Mouse (Mus musculus): ENCODE measurements around the gene Mrpl23. TPM values are rescaled to one million over a fixed set of nuclear protein-coding genes. Genes with fewer than 3 reads are reported as not detected.
A peak's percentile ranks its signal among the peaks of the same experiment; 100 is the strongest.

The Mrpl23 gene
- total RNA-seq, 2 experiments from 2014 or later, result 3.1 to 5.9 TPM

DNA sequence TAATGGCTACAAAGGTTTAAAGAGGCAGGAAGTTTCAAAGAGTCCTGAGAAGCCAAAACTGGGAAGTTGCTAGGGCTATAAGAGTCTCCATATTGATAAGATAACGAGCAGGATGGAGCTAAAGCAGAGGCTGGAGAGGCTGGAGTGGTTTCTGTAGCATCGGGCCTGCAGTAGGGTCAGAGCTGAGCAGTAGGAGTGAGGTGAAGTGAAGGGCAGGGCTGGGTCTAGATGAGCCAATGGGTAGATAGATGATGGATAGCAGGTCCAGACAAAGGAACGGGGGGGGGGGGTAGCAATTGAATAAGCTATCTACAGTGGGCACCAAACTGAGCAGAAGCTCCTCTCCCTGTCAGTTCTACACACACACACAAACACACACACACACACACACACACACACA is 15.0 kb upstream of the Mrpl23 start:
- DNase-seq (ENCODE audit: low spot score in 2 of 2), result no peak

DNA sequence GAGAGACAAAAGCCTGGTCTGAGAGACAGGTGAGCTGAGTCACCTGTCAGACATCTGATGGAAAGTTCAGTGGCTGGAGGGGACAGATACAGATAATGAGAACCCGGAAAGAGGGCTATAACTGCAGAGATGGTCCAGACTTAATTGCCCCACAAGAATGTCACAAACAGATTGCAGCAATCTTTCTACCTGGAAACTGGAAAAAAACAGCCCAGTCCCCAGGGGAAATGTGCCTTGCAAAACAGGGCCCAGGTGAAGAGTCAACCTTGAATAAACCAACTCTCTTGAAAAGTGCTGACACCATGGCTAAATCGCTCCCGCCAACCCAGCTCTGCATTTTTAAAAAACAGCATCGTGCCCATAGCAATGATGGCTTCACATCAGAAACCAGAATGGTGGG is 12.2 kb upstream of the Mrpl23 start:
- DNase-seq (ENCODE audit: low spot score in 2 of 2), result no peak

DNA sequence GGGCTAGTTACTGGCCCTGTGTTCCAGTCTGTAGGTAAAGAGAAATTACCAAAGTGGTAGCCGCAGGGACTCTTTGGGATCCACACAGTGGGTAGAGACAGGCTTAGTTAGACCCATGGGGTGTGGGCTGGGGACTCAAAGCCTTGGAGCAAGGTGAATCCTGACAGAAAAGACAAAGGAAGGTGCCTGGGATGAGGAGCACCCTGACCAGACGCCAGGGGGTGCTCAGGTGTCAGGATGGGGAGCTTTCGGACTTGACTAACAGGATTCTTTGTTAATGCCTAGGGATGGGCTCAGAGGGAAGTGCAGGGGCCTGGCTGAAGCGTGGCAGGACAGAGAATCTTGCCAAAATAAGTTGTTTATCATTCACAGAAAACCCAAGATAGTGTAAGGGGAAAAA is 10.1 kb upstream of the Mrpl23 start:
- DNase-seq (ENCODE audit: low spot score in 2 of 2), result peak; percentile 9 to 16

DNA sequence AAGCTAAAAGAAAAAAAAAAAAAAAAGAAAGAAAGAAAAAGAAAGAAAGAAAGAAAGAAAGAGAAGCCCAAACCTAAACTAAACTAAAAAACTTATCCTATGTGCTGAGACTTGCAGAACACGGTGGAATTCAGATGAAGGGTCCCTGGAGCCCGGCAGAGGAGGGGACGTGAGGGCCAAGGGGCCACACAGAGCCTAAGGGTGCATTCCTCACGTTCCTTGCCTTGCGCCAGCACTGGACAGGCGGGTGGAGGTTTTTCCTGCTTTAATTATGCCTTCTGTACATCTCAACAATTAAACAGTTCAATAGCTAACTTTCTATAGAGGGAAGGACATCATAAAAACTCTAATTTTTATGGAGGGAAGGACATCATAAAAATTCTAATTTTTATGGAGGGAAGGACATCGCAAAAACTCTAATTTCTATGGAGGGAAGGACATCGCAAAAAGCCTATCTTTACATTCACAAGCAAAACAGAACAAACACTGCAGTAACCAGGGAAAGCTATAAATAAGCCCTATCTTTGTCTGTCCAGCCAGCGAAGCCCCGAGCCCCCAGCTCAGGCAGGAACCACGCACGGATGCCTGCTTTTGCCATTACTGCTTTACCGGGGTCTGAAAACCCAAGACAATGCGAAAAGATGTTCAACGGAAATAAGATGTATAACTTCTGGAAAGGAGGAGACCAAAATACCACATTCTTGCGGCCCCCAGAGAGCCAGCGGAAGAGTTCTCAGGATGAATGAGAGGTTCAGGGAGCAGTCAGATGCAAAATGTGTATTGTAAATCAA is 9.1 kb upstream of the Mrpl23 start:
- no peak for DNase-seq (ENCODE audit: low spot score in 2 of 2)

DNA sequence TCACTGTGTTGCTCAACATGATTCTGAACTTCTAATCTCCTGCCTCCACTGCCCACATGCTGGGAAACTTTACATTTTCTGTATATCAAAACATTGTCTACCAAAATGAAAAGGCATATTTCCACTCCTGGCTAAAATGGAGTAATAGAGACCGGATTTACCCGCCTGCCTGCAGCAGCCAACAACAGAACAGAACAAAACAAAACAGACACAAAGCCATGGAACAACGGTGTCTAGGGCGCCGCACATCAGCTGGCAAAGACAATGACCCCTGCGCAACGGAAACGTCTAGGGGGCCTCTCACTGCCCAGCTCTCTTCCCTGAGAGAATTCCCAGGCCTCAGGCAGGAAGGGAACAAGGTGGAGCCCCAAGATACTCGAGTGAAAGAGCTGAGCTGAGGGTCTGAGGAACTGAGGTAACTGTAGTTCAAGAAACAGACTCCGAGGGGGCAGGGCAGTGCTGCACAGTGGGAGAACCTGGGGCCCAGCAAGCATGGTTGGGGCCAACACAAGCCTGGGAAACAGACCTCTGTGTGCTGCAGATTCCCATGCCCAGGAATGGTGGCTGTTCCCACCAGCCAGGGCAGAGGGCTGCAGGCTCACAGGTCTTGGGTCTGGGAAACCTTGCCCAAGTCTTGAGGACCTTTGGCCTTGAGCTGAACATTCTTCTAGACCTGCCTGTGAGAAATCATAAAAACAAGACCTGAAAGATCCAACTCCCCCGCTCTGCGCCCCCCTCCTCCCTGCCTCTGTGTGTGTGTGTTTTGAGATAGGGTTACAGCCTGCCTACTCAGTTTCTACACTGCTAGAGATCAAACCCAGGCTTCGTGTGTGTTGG is 6.9 kb upstream of the Mrpl23 start:
- DNase-seq (ENCODE audit: low spot score in 2 of 2), result no peak

DNA sequence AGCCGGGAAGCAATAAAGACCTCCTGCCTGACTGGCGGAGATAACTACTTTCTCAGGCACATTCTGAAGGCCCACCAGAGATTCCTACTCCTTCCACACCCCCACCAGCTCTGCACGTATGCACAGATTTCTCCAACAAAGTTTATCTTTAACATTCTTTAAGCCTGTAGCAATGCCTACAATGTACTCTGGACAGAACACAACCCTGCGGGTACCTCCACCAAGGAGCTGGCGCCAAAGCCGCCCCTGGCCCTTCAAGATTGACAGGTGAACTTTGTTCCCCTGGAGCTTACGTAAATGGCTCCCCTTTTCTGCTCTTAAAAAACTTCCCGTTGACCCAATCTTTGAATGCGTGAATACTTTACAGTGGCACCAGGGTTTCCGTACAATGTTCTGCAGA is 3.1 kb upstream of the Mrpl23 start:
- DNase-seq (ENCODE audit: low spot score in 2 of 2), result no peak

DNA sequence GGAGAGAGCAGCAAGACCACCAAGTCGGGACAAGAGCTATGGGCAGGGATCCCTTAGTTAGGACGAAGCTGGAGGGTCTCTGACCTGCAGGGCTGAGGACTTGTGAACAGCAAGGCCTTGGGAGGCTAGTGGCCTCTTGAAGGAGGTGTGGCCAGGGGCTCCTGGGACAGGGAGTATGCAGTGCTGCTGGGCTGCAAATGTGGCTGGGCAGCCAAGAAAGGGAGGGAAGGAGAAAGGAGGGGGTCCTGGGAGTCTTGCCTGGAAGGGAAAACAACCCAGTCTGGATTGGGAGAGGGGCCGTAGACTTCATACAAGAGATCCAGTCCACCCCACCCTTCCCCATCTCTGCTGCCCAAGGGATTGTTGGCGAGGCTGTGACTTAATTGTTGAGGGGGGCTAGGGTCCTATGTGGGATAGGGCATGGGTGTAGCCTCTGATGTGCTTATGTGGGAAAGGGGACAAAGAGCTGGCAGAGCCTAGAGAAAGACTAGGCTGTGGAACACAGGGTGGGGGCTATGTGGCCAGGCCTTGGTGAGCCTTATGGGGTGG is 439 bp upstream of the Mrpl23 start:
- no peak for DNase-seq (ENCODE audit: low spot score in 2 of 2)

DNA sequence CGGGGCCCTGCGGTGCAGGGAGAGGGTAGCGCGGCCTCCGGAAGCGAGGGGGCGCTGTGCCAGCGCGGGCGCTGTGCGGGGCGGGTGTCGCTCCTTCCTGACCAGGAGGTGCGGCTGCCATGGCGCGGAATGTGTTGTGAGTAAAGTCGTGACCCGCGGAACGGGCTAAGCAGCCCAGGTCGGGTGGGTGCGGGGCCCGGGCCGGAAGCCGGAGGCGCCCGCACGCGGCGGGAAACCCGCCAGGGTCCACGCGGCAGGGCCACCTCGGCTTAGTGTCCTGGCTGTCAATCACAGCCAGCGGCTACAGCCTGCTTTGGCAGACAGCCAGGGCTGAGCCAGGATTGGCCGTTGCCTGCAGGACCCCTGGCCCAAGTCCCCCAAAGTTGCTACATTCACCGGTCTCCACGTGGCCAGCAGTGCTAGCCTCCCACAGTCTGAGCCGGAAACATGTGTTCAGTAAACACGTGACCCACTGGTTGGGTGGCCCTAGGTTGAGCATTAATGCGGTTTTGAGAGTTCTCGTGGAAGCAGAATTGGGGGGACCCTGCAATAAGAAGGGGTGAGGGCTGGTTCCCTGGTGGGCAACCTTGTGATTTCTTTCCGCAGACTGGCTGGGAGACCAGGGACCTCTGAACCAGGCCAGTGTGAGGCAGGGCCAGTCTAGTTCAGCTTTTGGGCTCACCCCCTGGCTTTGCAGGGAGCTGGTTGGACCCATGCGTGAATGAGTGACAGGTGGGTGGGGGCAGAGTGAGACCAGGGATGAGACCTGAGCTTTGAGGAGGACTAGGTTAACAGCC is 771 bp downstream of the Mrpl23 start:
- peak; percentile 88 to 90 for DNase-seq (ENCODE audit: low spot score in 2 of 2)

DNA sequence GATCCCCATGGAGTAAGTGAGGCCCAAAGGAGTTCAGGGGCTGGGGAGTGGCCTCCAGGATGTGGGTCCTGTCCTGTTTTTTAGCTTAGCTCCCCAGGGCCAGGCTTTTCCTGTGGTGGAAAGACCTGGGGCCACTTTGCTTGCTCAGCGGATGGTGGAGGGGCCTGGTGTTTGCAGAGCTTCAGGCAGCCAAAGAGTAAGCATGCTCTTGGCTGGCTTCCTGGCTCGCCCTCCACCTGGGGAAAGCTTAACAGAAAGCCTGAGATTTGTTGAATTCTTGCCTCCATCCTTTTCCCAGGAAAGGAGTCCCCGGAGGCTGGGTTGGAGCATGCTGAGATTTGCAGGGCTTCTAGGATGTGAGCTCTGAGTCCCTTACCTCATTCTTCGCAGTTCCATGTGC is 2.6 kb downstream of the Mrpl23 start:
- DNase-seq (ENCODE audit: low spot score in 2 of 2), result no peak

DNA sequence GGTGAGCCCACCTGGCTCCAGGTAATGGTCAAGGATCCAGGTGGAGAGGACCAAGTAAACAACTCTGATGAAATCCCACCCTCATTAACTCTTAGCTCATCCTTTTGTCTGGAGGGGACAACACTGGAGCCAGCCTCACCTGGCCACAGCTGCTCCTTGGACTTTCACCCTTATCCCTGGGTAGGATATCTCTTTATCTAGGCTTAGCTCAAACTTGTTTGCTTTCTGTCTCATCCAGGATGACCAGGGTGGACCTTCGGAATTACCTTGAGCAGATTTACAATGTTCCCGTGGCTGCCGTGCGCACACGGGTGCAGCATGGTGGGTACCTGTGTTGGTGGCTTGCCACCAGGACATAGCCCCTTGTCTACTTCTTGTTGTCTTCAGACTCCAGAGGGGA is 3.3 kb downstream of the Mrpl23 start:
- no peak for DNase-seq (ENCODE audit: low spot score in 2 of 2)

DNA sequence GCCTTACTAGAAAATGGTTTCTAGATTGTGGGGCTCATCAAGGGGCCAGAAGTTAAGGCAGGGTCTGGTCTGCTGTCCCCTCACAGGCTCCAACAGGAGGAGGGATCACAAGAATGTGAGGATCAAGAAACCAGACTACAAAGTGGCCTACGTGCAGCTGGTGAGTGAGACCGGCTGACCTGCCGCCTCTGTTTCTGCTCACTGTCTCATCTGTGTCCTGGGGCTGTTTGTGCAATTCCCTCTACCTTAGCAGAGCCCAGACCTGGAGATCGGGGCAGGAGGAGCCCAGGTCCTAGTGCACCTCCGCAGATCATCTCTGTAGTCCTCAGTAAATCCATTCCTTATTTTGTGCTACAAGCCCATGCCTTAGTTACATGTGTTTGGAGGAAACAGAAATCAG is 4.7 kb downstream of the Mrpl23 start:
- no peak for DNase-seq (ENCODE audit: low spot score in 2 of 2)

DNA sequence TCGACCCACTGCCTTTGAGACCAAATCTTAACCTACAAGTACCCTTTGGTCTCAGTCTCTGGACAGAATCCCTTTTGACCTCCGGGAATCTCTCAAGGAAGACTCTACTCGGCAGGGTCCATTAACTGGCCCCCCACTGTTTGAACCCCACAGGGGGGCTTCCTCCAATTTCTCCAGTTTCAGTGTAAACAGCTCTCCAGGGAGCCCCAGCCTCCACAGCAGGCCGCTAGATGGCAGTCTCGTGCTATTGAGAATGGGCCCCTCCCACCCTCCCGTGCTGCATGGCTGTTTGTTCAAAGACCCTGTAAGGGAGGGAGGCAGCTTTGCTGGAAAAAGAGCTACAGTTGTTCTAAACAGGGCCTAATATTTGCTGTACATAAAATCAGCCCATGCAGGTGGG is 5.4 kb downstream of the Mrpl23 start:
- peak; percentile 44 to 69 for DNase-seq (ENCODE audit: low spot score in 2 of 2)

DNA sequence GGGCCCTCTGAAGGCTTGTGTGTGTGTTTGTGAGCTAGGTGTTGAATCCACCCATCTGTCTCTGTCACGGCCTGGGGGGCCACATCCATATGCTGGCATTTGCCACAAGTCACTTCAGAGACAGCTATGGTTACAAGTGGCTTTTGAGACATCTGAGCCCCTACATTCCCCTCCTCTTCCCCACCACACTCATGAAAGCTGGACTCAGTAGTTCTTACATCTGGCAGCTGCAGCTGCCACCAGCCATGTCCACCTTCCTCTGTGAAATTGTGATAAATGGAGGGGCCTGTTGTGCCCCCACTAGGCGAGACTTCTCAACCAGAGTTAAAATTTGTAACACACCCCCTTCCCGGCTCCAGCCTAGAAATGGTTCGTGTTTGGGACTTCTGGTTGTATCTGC is 5.8 kb downstream of the Mrpl23 start:
- DNase-seq (ENCODE audit: low spot score in 2 of 2), result no peak

DNA sequence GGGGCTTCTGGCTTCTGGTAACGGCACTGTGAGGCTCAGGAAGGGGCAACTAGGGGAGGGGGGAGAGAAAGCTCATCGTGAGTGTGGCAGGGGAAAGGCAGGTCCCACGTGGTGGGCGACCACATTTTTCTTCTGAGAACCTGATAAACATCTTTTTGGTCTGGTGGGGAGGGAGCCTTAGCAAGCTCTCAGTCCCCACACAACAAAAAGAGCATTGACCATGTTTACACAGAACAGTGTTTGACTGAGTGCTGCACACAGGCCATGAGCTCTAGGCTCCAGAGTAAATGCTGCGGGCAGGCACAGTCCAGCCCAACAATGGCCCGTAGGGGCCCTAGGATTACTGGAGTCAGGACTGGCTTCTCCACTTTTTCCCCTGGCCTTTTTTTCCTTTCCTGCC is 6.3 kb downstream of the Mrpl23 start:
- DNase-seq (ENCODE audit: low spot score in 2 of 2), result no peak

DNA sequence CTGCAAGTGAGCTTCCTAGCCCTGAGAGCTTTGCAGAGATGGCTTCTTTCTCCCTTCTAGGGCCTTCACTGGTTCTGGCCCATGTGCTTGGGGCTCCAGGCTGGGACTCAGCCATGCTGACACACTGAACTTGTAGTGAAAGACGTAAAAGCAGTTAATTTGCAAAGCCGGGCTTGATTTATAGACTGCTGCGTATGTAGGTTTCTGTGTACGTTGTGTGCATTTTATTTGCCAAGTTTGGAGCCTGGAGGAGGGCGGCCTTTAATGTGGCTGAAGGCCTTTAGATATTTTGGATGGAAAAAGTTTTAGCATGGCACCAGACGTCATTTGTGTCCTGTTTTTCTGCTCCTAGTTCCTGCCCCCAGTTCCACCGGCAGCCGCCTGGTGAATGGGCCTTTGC is 7.3 kb downstream of the Mrpl23 start:
- DNase-seq (ENCODE audit: low spot score in 2 of 2), result no peak

DNA sequence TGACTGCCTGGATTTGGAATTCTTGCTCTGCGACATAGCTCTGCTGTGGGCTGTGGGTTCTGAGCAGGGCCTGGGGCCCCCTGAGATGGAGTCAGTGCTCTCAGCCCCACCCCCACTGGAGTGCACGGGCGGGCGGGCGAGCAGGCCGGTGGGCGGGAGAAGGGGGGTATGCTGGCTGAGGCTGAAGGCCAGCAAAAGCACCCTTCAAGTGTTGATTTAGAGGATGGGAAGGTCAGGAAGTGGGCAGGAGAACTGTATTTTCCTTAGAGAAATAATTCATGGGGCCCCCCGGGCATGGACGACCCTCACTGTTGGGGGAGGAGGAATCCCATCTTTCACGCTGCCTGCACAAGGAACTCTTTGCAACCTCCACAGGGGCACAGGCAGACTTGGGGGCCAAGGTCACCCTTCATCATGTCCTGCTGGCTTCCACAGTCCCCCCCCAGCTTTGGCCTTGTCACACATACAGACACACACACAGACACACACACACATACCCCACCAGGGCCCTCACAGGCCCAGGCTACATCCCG is 10.4 kb downstream of the Mrpl23 start:
- DNase-seq (ENCODE audit: low spot score in 2 of 2), result no peak

DNA sequence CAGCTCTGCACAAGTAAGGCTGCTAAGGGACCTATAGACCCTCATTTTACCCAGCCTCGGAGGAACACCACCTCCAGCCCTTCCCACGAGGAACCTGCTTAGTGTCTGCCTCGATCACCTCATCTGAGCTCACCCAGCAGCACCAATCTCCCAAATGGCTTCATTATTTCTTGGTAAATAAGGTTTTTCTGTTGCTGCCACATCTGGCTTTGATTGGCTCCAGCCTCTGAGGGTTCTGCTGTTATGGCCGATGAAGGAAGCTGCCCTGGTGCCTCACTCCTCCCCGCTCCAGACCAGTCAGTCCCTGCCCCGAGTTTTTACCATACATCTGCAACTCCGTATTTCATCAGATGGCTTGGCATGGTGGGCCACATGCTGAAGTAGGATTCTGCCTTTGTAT is 13.5 kb downstream of the Mrpl23 start:
- no peak for DNase-seq (ENCODE audit: low spot score in 2 of 2)

DNA sequence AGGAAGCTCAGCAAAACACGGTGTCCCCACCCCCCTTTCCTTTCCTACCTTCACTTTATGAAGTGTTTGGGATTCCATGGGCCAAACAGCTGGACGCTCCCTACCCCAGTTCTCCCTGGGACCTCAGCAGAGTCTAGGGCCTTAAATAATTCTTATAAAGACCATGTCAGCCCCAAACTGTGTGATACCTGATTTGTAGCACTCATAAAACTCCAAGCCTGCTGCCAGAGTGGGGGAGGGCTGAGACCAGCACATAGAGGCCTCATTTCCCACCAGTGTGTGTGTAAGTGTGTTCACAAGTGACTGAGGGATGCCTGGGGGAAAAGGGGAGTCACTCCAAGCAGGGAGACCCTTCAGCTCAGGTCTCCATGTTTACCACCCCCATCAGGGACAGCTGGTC is 15.4 kb downstream of the Mrpl23 start:
- no peak for DNase-seq (ENCODE audit: low spot score in 2 of 2)

DNA sequence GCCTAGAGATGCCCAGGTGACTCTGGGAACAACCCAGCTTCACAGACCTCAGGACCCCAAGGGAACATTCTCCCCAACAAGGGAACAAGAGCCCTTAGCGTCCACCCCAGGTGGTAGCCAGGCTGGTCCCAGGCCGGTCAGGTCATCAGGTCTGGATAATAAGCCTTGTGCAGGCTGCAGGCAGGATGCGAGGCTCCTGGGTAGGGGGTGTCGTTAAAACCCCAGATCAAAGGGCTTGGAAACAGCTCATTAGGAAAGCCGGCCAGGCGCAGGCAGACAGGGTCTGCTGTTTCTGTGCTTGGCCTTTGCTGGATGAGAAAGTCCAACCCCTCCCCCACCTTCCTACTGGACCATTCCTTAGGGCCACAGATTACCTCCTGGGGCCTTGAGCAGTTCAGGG is 16.2 kb downstream of the Mrpl23 start:
- DNase-seq (ENCODE audit: low spot score in 2 of 2), result no peak

DNA sequence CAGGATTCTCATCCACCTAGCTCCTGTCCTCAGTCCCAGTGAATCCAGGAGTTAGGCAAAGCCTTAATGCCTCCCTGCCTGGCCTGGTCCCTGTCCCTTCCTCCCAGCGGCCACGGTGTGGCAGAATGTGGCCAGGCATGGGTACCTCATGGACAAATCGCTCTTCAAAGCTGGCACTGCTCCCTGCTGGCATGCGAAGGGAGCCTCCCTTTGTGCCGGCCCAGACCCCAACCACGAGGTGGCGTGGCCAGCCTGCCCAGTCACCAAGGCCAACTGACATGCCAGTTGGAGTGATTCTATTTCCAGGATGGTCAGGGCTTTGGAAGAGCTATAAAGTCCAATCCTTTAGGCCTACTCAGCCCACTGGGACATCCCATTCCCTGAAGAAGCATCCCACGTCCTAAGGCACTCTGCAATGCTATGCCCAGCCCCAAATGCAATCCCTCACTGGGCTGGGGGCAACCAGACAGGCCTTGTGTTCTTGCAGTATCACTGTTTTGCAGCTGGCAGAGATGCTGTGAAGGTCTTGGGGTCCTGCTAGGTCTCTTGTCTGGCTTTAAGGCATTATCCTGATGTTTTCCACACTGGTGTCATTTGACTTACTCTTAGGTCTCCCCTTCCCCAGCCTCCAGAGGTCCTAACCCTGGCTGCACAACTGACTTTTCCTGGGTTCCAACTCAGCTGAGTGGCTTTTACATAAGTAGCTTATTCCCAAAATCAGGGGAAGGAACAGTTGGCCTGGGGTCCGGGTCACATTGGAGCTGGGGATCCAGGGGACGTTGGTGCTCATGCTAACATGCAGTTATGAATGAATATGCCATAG is 17.7 kb downstream of the Mrpl23 start:
- no peak for DNase-seq (ENCODE audit: low spot score in 2 of 2)

Measured in left cerebral cortex, adult 18-20 months (tissue).